Mouse (Mus musculus): Measurements from ENCODE around the gene Alx3.
"Not testable (repeated sequence)": the region's sequence is repeated elsewhere in the genome, so short reads cannot be mapped to it uniquely, and the experiment has no call there.

The Alx3 gene

DNA sequence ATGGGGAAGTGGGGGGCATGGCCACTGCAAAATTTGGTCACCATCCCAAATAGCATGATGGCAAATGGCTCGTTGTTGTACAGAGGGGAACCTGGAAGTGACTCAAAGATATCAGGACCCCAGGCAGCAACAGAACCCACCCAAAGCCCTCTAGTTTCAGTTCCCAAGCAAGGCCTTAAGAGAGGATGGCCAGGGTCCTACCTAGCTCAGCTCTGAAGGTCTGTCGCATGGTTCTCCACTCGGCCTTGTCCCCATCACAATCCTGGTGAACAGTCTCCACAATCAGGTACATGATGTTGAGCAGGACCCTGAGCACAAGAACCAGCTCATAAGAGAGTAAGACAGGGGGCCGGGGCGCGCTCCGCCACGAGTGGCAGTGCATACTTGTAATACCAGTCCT, 29.6 kb downstream of the Alx3 start:
- no peak for DNase-seq (ENCODE audit: low read depth, low spot score)

DNA sequence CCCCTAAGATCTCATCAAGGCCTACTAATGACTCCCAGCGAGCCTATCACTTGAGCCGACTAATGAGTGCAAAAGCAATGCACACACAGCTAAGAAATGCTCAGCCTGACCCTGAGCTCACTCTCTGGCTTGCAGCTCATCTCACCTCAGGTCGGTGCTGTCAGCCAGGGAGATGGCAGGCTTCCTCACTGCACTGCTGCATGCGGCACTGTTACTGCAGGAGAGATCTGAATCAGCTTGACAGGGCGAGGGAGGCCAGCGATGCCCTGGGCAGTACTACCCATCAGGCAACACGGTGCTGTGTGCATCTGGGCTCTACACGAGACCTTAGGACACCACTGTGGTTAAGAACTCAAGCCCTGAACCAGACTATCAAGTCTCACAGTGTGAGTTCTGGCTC, 30.7 kb downstream of the Alx3 start:
- DNase-seq (ENCODE audit: low read depth, low spot score), result no peak

DNA sequence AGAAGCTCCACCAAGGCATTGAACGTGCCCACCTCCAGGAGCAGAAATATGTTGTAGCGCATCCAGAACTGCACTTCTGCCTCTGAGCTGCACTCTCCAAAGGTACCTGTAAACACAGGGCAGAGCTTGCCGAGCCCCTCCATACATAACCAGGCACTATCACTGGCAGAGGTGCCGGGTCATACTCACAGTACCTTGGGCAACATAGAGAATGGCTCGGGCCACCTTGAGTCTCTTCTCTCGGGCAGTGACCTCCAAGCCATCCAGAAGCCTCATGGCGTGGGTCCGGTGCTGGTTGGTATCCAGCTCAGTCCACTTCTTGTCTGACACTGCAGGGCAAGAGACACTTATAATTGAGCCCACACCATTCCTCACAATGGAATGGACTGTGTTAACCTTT, 31.9 kb downstream of the Alx3 start:
- no peak for DNase-seq (ENCODE audit: low read depth, low spot score)

DNA sequence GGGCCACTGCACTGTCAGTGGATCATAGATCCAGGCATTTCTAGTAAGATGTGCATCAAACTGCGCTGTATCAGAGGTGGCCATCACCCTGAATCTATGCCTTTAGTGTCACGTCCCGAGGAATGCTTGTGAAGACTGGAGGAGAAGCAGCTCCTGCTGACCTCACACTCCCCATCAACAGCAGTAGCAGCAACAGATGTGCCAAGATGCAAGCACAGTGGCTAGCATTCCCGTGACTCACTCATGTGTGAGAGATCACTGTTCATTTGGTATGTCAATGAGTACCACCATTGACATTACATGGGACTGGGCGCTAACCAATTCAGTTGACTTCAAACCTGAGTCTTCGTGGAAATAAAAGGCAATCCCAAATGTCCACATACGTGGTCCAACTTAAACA, 32.8 kb downstream of the Alx3 start:
- DNase-seq (ENCODE audit: low read depth, low spot score), result no peak

DNA sequence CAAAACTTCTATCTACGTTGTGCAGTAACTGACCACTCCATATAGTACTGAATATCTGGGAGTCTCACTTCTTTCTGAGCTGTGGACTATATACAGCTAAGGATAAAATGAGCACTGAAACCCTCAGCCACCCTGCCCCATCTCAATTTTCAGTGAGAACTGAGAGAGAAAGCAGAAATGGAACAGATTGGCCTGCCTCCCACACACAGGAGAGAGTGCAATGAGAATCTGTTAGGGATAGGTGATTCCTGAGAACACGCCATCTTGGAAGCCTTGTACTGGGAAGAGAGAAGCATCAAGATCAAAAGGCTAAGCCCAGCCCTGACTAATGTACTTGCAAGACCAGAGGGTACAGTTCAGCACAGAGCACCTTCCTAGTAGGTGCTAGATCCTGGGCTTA, 33.7 kb downstream of the Alx3 start:
- DNase-seq (ENCODE audit: low read depth, low spot score), result no peak

DNA sequence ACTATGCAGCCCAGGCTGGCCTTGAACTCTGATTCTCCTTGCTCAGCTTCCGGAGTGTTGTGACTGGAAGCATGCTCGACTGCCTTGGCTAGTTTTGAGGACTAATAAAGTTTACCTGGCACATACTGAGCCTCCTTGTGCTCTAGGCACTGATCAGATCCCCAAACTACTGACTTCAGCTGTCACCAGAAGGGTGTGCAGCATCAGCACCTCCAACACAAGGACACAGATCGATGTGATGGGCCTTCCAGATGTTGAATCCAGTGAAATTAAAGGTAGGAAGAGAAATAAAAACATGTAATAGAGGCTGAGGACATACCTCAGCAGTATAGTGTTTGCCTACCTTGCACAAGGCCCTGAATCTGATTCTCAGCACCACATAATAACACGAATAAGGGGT, 34.6 kb downstream of the Alx3 start:
- DNase-seq (ENCODE audit: low read depth, low spot score), result no peak

DNA sequence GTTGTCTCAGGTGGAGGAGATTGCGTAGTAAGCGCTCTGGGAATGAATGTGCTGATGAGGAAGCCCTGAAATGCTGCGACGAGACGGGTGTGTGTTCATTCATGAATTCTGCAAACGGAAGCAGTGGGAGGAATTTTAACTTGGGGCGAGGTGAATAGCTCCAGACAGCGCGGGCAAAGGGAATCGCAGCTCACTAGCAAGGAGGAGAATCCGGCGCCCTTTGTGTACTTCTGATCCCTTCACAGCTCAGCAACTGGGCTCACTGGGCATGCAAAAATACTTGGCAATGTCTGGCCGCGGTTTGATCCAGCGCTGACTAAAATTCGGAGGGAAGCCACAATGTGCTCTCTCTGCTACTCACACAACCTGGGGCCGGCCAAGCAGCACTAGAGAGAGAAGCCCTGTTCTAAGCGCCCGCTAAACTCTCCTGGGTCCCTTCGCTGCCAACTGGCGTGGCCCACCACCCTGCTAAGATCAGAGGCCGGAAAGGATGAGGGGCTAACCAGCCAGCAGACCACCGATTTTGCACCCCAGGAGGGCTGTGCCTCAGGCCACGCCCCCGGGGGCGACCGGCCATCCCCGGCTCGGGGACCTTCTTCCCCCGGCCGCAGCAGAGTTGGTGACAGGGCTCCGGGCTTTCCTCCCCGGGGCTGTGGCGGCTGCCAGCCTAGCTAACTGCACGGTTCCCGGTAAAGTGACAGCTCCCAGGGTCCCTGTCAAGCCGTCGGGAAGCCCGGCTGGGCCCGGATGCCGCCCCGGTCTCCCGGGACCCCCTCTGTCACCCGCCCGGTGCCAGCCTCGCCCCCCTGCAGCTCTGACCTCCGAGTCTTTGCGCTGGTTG, 36.1 kb downstream of the Alx3 start, which contains the start of gene Gm10961:
Gene Gm10961, plus strand, starts transcription at position 641 of the 841 bp plus-strand sequence.
- peak; percentile 29 for DNase-seq (ENCODE audit: low read depth, low spot score)

DNA sequence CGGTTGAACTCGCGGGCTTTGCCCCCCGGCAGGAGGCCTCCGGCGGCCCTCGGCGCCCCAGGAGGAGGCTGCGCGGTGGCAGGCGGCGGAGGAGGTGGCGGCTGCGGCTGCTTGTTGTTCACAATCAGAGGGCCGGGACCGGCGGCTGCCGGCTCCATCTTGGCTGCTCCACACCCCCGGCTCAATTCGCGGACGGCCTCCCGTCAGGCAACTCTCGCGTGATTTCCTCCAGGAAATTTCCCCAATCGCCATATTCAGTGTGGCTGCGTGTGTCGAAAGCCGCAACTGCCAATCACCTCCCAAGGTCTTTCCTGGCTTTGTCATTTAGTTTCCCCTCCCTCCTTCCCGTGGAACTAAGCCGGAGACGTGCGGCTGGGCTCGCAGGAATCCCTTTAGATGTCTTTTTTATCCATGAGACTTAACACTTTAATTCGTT, 36.7 kb downstream of the Alx3 start, which contains the start of gene Strip1:
Gene Strip1, minus strand, starts transcription at position 172 of the 436 bp plus-strand sequence.
- DNase-seq (ENCODE audit: low read depth, low spot score), result peak; percentile 97

DNA sequence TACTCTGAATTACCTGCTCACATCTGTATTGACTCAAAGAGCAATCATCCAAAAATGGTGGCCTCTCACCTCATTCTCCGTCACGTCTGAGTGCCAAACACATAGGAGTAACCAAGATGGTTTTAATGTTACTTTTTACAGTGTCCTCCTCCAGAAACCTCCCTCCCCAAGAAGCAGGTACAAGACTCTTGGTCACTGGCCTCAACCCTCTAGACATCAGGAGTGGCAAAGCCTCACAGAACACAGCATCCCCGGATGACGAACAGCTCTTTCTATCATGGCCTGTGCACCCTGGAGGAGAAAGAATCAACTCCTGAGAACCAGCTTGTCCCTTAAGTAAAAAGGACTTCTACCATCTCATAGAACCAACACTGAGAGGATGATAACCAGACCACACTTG, 38.0 kb downstream of the Alx3 start:
- DNase-seq (ENCODE audit: low read depth, low spot score), result no peak

DNA sequence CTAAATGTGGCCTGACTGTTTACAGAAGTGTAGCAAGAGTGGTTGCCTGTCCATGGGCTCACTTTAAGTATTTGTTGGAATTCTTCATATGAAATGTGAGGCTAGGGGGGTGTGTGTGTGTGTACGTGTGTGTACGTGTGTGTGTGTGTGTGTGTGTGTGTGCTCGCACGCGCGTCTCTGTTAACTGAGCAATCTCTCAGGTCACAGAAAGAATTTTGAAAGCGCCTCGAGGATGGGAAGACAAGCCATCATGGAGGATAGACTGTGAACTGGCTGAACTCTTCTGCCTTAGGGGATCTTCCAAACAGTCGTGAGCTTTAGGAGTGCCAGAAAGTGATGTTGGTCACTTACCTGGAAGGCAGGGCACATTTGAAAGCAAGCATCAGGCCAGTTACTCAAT, 39.1 kb downstream of the Alx3 start:
- no peak for DNase-seq (ENCODE audit: low read depth, low spot score)

DNA sequence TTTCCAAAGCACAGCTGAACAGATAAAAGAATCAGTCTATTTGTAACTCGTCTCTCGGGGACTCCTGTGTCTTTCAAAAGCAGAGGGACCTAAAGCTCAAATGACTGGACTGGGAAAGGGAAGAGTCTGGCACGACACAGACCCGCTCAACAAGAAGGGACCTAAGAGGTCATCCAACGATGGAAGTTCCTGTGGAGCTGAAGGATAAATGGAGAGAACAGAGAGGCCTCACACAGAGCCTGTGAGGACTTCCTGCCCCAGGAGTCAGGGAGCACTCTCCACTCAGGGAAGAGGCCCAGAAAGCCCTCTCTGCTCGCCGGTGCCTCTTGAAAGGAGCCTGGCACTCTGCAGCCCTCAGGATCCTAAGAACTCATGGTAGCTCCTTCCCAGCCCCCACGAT, 41.0 kb downstream of the Alx3 start:
- no peak for DNase-seq (ENCODE audit: low read depth, low spot score)

DNA sequence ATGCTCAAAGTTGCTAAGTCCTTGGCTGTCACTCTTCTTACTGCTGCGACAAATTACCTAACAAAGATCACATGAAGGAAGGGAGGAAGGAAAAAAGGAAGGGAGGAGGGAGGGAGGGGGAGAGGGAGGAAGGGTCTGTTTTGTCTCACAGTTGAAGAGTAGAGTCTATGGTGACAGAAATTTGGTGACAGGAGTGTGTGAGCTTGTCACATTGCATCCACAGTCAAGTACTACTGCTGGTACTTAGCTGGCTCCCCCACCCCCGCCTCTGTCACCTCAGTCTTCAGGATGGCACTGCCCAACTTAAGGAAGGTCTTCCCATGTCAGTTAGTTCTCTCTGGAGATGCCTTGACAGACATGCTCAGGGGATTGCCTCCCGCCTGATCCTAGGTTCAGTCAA, 41.4 kb downstream of the Alx3 start:
- no peak for DNase-seq (ENCODE audit: low read depth, low spot score)

DNA sequence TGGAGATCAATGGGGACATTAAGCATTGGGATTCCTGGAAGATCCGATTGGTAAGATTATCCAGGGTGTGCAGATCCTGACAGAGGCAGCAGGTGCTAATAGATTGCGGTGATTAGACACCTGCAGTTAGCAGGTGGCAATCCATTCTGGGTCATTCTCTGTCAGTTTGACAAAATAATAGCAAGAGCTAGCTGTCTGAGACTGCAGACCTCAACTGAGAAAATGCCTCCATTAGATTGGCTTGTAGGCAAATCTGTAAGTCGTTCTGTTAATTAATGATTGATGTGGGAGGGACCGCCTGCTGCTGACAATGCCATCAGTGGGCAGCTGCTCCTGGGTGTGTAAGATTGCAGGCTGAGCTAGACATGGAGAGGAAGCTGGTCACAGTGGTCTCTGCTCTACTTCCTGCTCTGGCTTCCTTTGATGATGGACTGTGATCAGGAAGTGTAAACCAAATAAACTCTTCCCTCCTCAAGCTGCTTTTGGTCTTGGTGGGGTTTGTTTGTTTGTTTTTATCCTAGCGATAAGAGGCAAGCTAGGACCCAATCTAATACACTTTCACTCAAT, 42.9 kb downstream of the Alx3 start:
- no peak for DNase-seq (ENCODE audit: low read depth, low spot score)

DNA sequence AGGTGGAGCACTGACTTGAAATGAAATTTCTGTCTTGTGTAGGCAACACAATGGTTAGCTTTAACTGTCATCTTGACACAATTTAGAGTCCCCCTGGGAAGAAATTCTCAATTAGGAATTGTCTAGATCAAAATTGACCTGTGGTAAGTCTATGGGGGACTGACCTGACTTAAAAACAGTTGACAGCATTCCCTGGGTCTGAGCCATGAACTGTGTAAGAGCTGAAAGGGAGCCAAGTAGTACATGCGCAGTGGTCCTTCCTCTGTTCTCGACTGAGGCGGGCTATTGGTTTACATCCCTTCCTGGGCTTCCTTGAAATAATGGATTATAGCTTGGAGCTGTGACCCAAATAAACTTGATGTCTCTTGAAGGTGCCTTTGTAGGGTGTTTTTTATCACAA, 52.1 kb downstream of the Alx3 start:
- no peak for DNase-seq (ENCODE audit: low read depth, low spot score)

DNA sequence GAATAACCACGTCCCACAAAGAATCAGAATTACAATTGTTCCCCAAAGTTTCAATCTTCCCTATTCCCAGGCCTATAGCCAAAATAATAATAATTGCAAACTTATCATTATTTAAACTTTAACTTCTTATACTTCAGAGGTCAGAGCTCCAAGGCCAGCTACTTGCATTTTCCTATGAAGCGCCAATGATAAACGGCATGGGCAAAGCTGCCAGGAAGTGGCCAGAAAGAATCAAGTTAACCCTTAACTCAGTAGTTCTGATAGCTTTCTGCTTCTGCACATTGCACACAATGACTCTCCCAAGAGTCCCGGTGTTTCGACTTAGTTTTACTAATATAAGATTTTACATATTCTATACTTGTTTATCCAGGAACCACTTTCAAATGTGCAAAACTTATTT, 55.4 kb downstream of the Alx3 start:
- DNase-seq (ENCODE audit: low read depth, low spot score), result not testable (repeated sequence)

DNA sequence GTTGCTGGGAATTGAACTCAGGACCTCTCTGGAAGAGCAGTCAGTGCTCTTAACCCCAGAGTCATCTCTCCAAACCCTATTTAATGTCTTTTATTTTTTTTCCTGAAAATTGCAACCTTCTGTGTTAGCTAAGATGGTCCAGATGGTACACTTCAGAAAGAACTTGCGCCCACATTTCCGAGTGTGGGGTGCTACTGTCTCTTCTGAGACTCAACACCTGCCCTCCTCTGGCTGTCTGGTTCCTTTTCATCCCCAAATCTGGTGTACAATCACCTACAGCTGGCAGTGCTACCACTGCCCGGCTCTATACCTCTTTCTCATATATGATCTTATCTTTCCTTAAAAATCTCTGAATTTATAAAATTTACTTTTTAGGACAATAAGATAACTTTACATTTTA, 58.1 kb downstream of the Alx3 start:
- DNase-seq (ENCODE audit: low read depth, low spot score), result no peak

DNA sequence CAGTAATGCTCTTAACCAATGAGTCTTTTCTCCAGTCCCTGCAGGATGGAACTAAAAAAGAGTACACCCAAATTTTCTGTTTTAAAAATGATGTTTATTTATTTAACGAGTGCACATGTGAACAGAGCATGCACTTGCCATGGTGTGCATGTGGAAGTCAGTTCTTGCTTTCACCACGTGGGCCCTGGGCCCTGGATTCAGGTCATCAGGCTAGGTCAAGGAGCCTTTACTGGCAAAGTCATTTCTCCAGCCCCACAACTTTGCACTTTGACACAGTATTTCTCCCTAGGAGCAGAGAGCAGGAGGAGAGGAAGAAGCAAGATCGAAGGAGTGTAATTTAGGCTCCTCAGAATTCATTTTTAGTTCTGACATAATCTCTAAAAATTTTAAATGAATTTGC, 60.0 kb downstream of the Alx3 start:
- DNase-seq (ENCODE audit: low read depth, low spot score), result no peak

All from forelimb bud, embryonic 11.5 days (tissue).